Mouse (Mus musculus): ENCODE measurements around the gene Dnajc12. TPM values are rescaled to one million over a fixed set of nuclear protein-coding genes. Genes with fewer than 3 reads are reported as not detected.

The Dnajc12 gene
- total and polyA plus RNA-seq, 3 experiments, result 0.83 to 3.7 (median 1.5) TPM

DNA sequence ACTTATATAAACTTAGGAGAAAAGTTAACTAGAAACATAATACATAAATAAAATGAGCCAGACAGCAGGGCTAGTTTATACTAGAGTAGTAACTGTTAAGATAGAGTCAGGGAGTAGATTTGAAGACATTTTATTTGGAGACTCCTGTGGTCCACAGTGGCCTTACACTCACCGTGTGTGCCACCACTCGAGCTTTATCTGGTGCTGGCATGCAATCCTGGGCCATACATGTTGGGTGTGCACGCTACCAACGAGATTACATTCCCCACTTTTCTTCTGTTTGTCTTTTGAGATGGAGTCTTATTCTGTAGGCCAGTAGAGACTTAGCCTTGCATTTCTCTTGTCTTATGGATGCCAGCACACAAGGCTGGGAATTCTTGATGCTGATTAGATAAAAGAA lies 71.7 kb downstream of the Dnajc12 start:
- in situ Hi-C loops (cut with MboI; ENCODE audit: low pct_ligation_motif_present, low pct_unique_long_range_greater_than_20kb, low sequenced_read_pairs), result no loop called here
- dilution Hi-C loops (cut with MboI; ENCODE audit: extremely low pct_ligation_motif_present, extremely low pct_unique_long_range_greater_than_20kb, low sequenced_read_pairs), result no loop called here

DNA sequence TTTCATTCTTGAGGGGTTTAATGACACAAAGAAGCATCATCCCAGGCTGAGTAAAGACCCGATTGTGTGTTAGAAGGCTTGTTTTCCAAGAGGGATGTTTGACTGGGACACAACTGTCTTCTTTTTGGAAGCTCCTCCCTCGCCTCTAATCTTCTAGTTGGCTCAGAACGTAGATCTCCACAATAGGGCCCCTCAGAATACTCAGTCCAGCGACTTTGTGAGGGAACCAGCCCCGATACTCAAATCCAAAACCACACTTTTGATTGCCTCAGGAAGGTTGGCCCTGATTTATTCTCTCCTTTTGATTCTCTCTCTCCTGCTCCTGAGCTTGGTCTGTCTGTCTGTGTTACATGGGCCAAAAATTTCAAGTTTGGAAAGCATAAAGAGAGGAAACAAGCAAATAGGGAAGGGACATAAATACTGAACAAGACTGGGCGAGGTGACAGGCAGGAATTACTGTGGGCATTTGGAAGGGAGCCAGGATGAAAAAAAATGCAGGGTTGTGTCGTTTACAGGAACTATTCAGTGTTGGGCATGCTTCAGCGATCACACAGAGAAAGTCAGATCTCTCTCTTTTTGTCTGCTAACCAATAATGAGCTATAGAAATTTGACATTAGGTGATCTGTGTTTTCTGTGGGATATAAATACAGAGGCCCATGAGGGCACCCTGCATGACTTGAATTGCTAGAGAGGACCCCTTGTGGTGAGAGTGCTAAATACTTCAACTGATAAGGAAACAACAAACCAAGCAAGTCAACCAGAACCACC lies 73.1 kb downstream of the Dnajc12 start:
- Histone ChIP-seq H3K79me2 (replicated peaks; ENCODE audit: control insufficient read depth, extremely low read depth, insufficient read depth, poor library complexity, severe bottlenecking) (no peaks in the 10 kb centered on the region), H3K4me1 (ENCODE audit: control insufficient read depth in 1 of 2, insufficient read depth in 2 of 2) (peaks cover 0 to 5% of the 10 kb centered on the region in 2 experiments; a peak in 2 of 4 replicates), H3K27ac (ENCODE audit: insufficient read depth, low read depth) (no peak overlapping the region), H3K9me3 (replicated peaks; ENCODE audit: low read length) (no peaks in the 10 kb centered on the region), H3K27me3 (replicated peaks) (no peaks in the 10 kb centered on the region), H3K4me2 (ENCODE audit: insufficient read depth, low read depth, poor library complexity, severe bottlenecking) (no peak overlapping the region), H3K4me3 (replicated peaks in 1 of 3; ENCODE audit: low read depth in 2 of 3, low read length in 2 of 3, poor library complexity in 1 of 3) (no peak overlapping the region), H3K36me3 (replicated peaks in 1 of 2; ENCODE audit: control insufficient read depth in 1 of 2, insufficient read depth in 1 of 2, low read length in 1 of 2) (no peaks in the 10 kb centered on the region), H3K9ac (ENCODE audit: insufficient read depth, low read depth) (no peak overlapping the region)
- dilution Hi-C loops (cut with MboI; ENCODE audit: extremely low pct_ligation_motif_present, extremely low pct_unique_long_range_greater_than_20kb, low sequenced_read_pairs) (no loop called here), in situ Hi-C loops (cut with MboI; ENCODE audit: low pct_ligation_motif_present, low pct_unique_long_range_greater_than_20kb, low sequenced_read_pairs) (no loop called here)
- no peak for DNase-seq (ENCODE audit: extremely low read depth)
- TF ChIP-seq ZMIZ1 (IDR thresholded peaks at IDR 0.05; ENCODE audit: low read depth, low read length) (no peak), HCFC1 (IDR thresholded peaks at IDR 0.05; ENCODE audit: low read depth, low read length) (no peak), ZNF384 (IDR thresholded peaks at IDR 0.05; ENCODE audit: low read depth, low read length) (peak; percentile 30; the same call in 1 of the 2 replicates), CTCF (conservative IDR thresholded peaks at IDR 0.05 in 1 of 2, IDR thresholded peaks at IDR 0.05 in 1 of 2; ENCODE audit: low read depth in 2 of 2, low read length in 2 of 2) (peak in 1 of 2 experiments; percentile 23; a peak in 2 of 4 replicates), JUN (IDR thresholded peaks at IDR 0.05; ENCODE audit: insufficient read depth, low read depth, low read length) (no peak), RCOR1 (conservative IDR thresholded peaks at IDR 0.05; ENCODE audit: low read depth, low read length) (no peak), MYC (IDR thresholded peaks at IDR 0.05; ENCODE audit: low read depth, low read length) (no peak), KAT2A (IDR thresholded peaks at IDR 0.05; ENCODE audit: insufficient replicate concordance, low read length) (no peak), CHD2 (IDR thresholded peaks at IDR 0.05; ENCODE audit: low read length) (no peak), POLR2AphosphoS2 (IDR thresholded peaks at IDR 0.05; ENCODE audit: low read depth, low read length) (no peak), UBTF (IDR thresholded peaks at IDR 0.05; ENCODE audit: low read depth, low read length) (no peak)

More for the DNA sequence above, 71.7 kb downstream of the Dnajc12 start:
- Histone ChIP-seq H3K4me2 (ENCODE audit: insufficient read depth, low read depth, poor library complexity, severe bottlenecking) (no peak overlapping the region), H3K4me3 (replicated peaks in 1 of 3; ENCODE audit: low read depth in 2 of 3, low read length in 2 of 3, poor library complexity in 1 of 3) (no peak overlapping the region), H3K9me3 (replicated peaks; ENCODE audit: low read length) (no peaks in the 10 kb centered on the region), H3K4me1 (ENCODE audit: control insufficient read depth in 1 of 2, insufficient read depth in 2 of 2) (peaks cover 0 to 5% of the 10 kb centered on the region in 2 experiments; a peak in 2 of 4 replicates), H3K27ac (ENCODE audit: insufficient read depth, low read depth) (no peak overlapping the region), H3K27me3 (replicated peaks) (no peaks in the 10 kb centered on the region), H3K36me3 (replicated peaks in 1 of 2; ENCODE audit: control insufficient read depth in 1 of 2, insufficient read depth in 1 of 2, low read length in 1 of 2) (no peaks in the 10 kb centered on the region), H3K79me2 (replicated peaks; ENCODE audit: control insufficient read depth, extremely low read depth, insufficient read depth, poor library complexity, severe bottlenecking) (no peaks in the 10 kb centered on the region), H3K9ac (ENCODE audit: insufficient read depth, low read depth) (no peak overlapping the region)
- DNase-seq (ENCODE audit: extremely low read depth), result no peak
- TF ChIP-seq SMC3 (IDR thresholded peaks at IDR 0.05; ENCODE audit: low read depth, low read length) (no peak), RCOR1 (conservative IDR thresholded peaks at IDR 0.05; ENCODE audit: low read depth, low read length) (no peak), MAX (IDR thresholded peaks at IDR 0.05; ENCODE audit: low read length) (no peak)

Measured in CH12.LX (cell line).